Comparison of ENCODE assay signal across 15 mouse cellular contexts in genomic region chrX:139016540-139016939, GRCm38 (mm10).
A peak's percentile ranks its signal among the peaks of the same experiment; 100 is the strongest.
DNase-seq lines count a peak whose midpoint lies in the region; ATAC-seq and TF ChIP-seq lines count a peak whose summit lies in the region.
"Had no signal": no experiment of that assay in that cellular context is flagged by ENCODE, and none has a peak within 500 bp of the region (broad histone marks: within the 10 kb centered on the region; RNA-seq: fewer than 3 reads in every experiment).

No protein-coding gene starts in this region.

- H3K36me3 ChIP-seq in hindbrain, postnatal 0 days (ENCODE audit: insufficient read depth, low read length) = no peaks in the 10 kb centered on the region
- H3K36me3 ChIP-seq in hindbrain, embryonic 13.5 days = no peaks in the 10 kb centered on the region
- no peaks in the 10 kb centered on the region for H3K36me3 ChIP-seq in lung, embryonic 14.5 days (ENCODE audit: insufficient read depth)
- H3K36me3 ChIP-seq: heart, embryonic 10.5 days; liver, embryonic 15.5 days; neural tube, embryonic 13.5 days had no signal

- TF ChIP-seq CTCF in hindbrain, postnatal 0 days (IDR thresholded peaks at IDR 0.05; ENCODE audit: low read depth) = peak; percentile 52
- TF ChIP-seq CTCF in lung, embryonic 14.5 days (IDR thresholded peaks at IDR 0.05; ENCODE audit: low read depth) = peak; percentile 37
- TF ChIP-seq CTCF in lung, adult 2 months (IDR thresholded peaks at IDR 0.05; ENCODE audit: insufficient read depth, low read length) = no peak

- DNase-seq in hindbrain, postnatal 0 days (ENCODE audit: low spot score) = peak; percentile 57
- peak; percentile 39 for DNase-seq in lung, embryonic 14.5 days
- no peak for DNase-seq in lung, adult 2 months
- DNase-seq in MEL-GATA-1-ER (ENCODE audit: extremely low read depth, low read depth) = peak; percentile 12
- peak; percentile 9 for DNase-seq in retina, embryonic 14.5 days (ENCODE audit: low spot score)
- DNase-seq: cerebellum, adult 8-10 months; gastrocnemius, postnatal 14 days; heart, postnatal 4 days; kidney, postnatal 14 days had no signal

- no peak overlapping the region for H3K9ac ChIP-seq in hindbrain, postnatal 0 days (replicated peaks; ENCODE audit: low read length)
- no peak overlapping the region for H3K9ac ChIP-seq in hindbrain, embryonic 13.5 days
- H3K9ac ChIP-seq in lung, embryonic 14.5 days = no peak overlapping the region
- H3K9ac ChIP-seq: liver, embryonic 15.5 days; neural tube, embryonic 13.5 days had no signal

- H3K4me2 ChIP-seq in hindbrain, postnatal 0 days (ENCODE audit: low read depth, low read length) = no peak overlapping the region
- H3K4me2 ChIP-seq in hindbrain, embryonic 13.5 days = no peak overlapping the region
- no peak overlapping the region for H3K4me2 ChIP-seq in lung, embryonic 14.5 days
- H3K4me2 ChIP-seq: liver, embryonic 15.5 days; neural tube, embryonic 13.5 days had no signal

- TF ChIP-seq POLR2A in lung, adult 2 months (IDR thresholded peaks at IDR 0.05; ENCODE audit: borderline replicate concordance, extremely low read depth, low read depth, low read length) = no peak

- H3K4me3 ChIP-seq in hindbrain, postnatal 0 days (ENCODE audit: low read length) = no peak overlapping the region
- H3K4me3 ChIP-seq in hindbrain, embryonic 13.5 days = no peak overlapping the region
- no peak overlapping the region for H3K4me3 ChIP-seq in lung, embryonic 14.5 days (ENCODE audit: low read depth, low read length)
- no peak overlapping the region for H3K4me3 ChIP-seq in lung, adult 2 months (replicated peaks; ENCODE audit: extremely low read depth, low read depth, low read length)
- H3K4me3 ChIP-seq: heart, embryonic 10.5 days; liver, embryonic 15.5 days; neural tube, embryonic 13.5 days had no signal

- H3K4me1 ChIP-seq in hindbrain, postnatal 0 days (ENCODE audit: insufficient read depth, low read length) = no peaks in the 10 kb centered on the region
- H3K4me1 ChIP-seq in hindbrain, embryonic 13.5 days (replicated peaks) = no peaks in the 10 kb centered on the region
- H3K4me1 ChIP-seq in lung, embryonic 14.5 days (ENCODE audit: insufficient read depth) = no peaks in the 10 kb centered on the region
- H3K4me1 ChIP-seq in lung, adult 2 months (ENCODE audit: control insufficient read depth, insufficient read depth, low read length) = no peaks in the 10 kb centered on the region
- H3K4me1 ChIP-seq: heart, embryonic 10.5 days; liver, embryonic 15.5 days; neural tube, embryonic 13.5 days had no signal

- WGBS in hindbrain, postnatal 0 days = 73% methylated on average over 1 of the region's 1 CpGs
- WGBS in hindbrain, embryonic 13.5 days = 73% methylated on average over 1 of the region's 1 CpGs
- WGBS in lung, embryonic 14.5 days = 32% methylated on average over 1 of the region's 1 CpGs
- 49% methylated on average over 1 of the region's 1 CpGs for WGBS in lung, adult 2 months

- H3K9me3 ChIP-seq in hindbrain, postnatal 0 days (ENCODE audit: low read length) = no peaks in the 10 kb centered on the region
- no peaks in the 10 kb centered on the region for H3K9me3 ChIP-seq in hindbrain, embryonic 13.5 days
- H3K9me3 ChIP-seq in lung, embryonic 14.5 days (ENCODE audit: low read depth, low read length) = no peaks in the 10 kb centered on the region
- H3K9me3 ChIP-seq: heart, embryonic 10.5 days; liver, embryonic 15.5 days; neural tube, embryonic 13.5 days had no signal

- ATAC-seq in hindbrain, postnatal 0 days = no peak
- ATAC-seq in hindbrain, embryonic 13.5 days (ENCODE audit: low FRiP score) = no peak
- no peak for ATAC-seq in lung, embryonic 14.5 days (ENCODE audit: insufficient read depth)
- ATAC-seq in cerebellum, adult (ENCODE audit: insufficient number of reproducible peaks, low FRiP score, low TSS enrichment) = no peak

- H3K27ac ChIP-seq in hindbrain, postnatal 0 days = no peak overlapping the region
- H3K27ac ChIP-seq in hindbrain, embryonic 13.5 days = no peak overlapping the region
- H3K27ac ChIP-seq in lung, embryonic 14.5 days (ENCODE audit: low read depth) = no peak overlapping the region
- H3K27ac ChIP-seq: heart, embryonic 10.5 days; liver, embryonic 15.5 days; macrophage; neural tube, embryonic 13.5 days had no signal

- no peaks in the 10 kb centered on the region for H3K27me3 ChIP-seq in hindbrain, postnatal 0 days (ENCODE audit: insufficient read depth, low read length)
- no peaks in the 10 kb centered on the region for H3K27me3 ChIP-seq in hindbrain, embryonic 13.5 days
- no peaks in the 10 kb centered on the region for H3K27me3 ChIP-seq in lung, embryonic 14.5 days (ENCODE audit: insufficient read depth, low read length)
- H3K27me3 ChIP-seq: liver, embryonic 15.5 days; neural tube, embryonic 13.5 days had no signal
